Mouse (Mus musculus) heart, adult 2 months (tissue): Measurements from ENCODE around the gene Dpep2nb.
"Not testable (repeated sequence)": the region's sequence is repeated elsewhere in the genome, so short reads cannot be mapped to it uniquely, and the experiment has no call there.

Source experiments
- CTCF ChIP-seq: fragments of 200-600 bp; IDR thresholded peaks from 2 replicates; pipeline ENCODE4 v1.8.1; 2022; ENCODE audit warnings: antibody characterized with exemption, mild to moderate bottlenecking, moderate library complexity
- POLR2A ChIP-seq: fragments of 200-500 bp; IDR thresholded peaks from 2 replicates; pipeline ENCODE4 v1.6.1; 2011; ENCODE audit warnings: mild to moderate bottlenecking, low read depth, low read length, control low read depth; ENCODE audit not compliant: insufficient read depth

- not testable (repeated sequence) for TF ChIP-seq POLR2A, CTCF
These were observed 6.4 kb upstream of the Dpep2nb start for GRCm38 (mm10) chr8:106012203-106012602.
